Mouse (Mus musculus): Measurements from ENCODE around the gene Arhgef7.

DNA sequence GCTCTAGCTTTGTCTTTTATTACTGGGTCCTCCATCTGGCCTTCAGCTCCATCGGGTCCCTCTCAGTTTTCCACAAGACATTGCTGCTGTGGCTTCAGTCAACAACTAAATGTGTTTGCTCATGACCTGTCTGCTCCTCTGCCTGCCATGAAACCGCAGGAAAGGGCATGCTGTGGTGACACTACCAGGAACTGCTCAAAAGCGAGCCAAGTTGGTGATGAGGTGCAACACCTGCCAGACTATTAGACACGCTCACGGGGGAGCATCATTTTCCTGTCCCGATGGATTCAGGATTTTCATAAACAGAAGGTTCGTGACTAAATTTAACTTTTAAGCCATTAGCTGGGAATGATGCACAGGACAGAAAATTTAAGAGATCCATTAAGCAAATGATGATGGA is 43.0 kb upstream of the Arhgef7 start:
- TF ChIP-seq POLR2A (IDR thresholded peaks at IDR 0.05; ENCODE audit: insufficient read depth, low read length) (no peak), CTCF (IDR thresholded peaks at IDR 0.05; ENCODE audit: low read depth, low read length) (no peak)
